Mouse (Mus musculus) ES-CJ7 (cell line): ENCODE data around the gene Kcnb1.
A peak's percentile ranks its signal among the peaks of the same experiment; 100 is the strongest.

Experiments used
- DNase-seq: peaks from one replicate; pipeline ENCODE4 v3.0.0; 2011; ENCODE audit warnings: low read depth, low spot score

Kcnb1 gene

GRCm38 (mm10) chr2:167204686-167205085 is 14.7 kb upstream of the Kcnb1 start:
- peak; percentile 33 for DNase-seq

DNA sequence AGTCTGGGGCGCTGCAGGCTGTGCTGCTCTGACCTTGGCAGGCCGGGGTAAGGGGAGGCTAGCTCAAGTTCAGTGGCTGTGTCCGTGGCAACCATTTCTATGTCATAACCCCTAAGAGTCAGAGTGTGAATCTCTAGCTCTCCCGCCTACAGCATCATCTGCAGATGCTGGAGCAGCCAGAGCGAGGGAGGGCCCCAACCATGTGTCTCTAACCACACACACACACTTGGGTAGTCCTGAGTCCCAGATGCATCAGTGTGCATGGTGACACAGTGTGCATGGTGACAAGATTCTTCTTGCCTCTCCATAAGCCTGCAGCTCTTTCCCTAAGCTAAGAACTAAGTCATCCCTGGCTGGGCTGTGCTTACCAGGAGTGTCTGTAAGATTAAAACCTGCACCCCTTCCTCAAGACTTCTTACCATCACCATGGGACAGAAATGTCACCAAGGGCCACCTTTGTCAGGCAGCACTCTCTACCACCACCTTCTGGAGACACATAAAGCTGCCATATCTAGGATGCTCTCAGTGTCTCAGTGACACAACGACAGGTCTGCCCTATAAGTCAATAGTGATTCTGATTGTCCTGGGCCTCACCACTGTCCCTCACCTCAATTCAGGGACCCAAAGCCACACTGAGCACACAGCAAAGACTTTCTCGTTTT is 13.7 kb upstream of the Kcnb1 start:
- DNase-seq: peak; percentile 34

- DNase-seq: no peak
Measured at GRCm38 (mm10) chr2:167201463-167202291, 11.7 kb upstream of the Kcnb1 start.

- peak; percentile 69 for DNase-seq
Measured at GRCm38 (mm10) chr2:167198660-167199427, 8.9 kb upstream of the Kcnb1 start.

GRCm38 (mm10) chr2:167193361-167193760 is 3.4 kb upstream of the Kcnb1 start:
- DNase-seq: no peak

DNA sequence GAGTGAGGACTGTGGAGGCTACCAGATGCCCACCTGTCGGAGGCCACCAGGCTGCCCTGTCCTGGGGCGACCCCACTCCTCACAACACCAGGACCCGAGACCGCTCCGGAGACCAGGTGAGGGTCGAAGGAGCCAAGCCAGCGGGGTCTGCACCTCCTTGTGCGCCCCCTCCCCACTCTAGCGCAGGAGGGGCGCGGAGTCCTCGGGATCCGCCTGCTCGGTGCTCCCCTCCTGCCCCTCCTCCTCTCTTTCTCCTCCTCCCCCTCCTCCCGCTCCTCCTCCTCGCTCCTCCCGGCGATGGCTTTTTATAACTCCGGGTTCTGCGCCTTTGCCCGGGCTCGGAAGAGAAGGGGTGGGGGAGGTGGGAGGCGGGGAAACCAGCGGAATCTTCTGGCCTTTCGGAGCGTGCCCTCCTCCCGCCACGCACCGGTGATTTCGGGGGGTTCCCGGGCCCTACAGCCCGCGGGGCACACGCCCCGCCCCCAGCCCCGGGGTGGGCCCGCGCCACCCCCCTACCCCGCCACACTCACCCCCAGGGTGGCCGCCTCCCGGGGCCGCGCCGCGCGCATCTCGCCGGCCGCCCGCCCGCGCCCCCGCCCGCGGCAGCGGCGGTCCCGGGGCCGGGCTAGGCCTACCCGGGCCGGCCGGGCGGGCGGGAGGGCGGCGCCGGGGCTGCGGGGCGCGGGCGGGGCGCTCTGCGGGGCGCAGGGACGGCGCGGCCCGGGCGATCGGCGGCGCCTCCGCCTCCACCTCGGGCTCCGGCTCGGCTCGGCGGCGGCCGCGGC is 472 bp downstream of the Kcnb1 start:
- DNase-seq: peak; percentile 46

- peak; percentile 86 for DNase-seq
Measured at GRCm38 (mm10) chr2:167188315-167189207, 1.4 kb downstream of the Kcnb1 start.

- DNase-seq: no peak
Measured at GRCm38 (mm10) chr2:167187119-167187518, 2.8 kb downstream of the Kcnb1 start.

GRCm38 (mm10) chr2:167186544-167186943 is 3.4 kb downstream of the Kcnb1 start:
- DNase-seq: no peak

DNA sequence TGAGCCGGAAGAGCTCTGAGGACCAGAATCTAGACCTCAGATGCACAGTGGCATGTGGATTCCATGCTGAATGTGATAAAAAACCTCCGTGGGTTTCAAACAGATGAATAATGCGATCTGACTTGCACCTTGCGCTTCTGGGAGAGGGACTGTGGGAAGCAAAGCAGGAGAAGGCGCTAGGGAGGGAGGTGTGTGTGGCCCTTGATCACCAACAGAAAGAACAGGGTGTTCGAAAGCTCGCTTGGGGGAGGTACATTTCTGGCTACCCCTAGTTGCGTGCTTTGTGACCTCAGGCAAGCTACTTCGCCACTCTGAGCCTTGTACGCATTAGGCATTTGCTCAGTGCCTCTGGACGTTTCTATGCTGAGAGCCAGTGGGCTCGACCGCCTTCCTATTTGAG is 4.0 kb downstream of the Kcnb1 start:
- no peak for DNase-seq

DNA sequence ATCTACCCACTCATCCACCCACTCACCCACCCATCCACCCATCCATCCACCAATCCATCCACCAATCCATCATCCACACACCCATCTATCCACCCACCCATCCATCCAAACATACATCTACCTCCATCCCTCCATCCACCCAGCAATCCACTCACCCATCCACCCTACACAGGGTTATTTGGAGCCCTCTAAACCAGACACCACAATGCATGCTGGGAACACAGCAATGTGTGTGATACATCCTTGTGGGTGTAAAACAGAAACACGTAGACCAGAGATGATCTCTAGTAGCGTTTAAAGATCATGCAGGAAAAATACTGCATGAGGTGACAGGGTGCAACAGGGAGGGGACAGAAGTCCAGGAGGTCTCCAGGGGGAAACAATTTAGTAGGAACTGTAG is 4.5 kb downstream of the Kcnb1 start:
- no peak for DNase-seq

GRCm38 (mm10) chr2:167181662-167182389 is 8.1 kb downstream of the Kcnb1 start:
- no peak for DNase-seq

DNA sequence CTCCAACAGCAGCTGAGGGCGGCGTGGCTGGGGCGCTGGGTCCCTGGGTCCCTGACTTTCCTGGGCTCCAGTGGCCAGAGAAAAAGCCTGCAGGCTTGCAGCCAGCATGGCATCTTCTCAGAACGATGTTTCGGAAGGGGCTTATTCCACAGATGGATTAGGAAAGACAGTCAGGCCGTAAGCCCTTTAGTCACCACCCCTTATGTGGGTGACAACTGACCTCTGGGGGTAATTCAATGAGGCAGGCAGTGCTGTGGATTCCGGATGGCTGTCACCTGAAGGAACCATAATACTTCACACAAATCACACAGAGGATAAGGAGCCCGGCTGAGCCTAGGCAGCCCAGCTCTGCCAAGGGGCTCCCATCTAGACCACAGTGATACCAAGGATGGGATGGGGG is 8.9 kb downstream of the Kcnb1 start:
- no peak for DNase-seq

DNA sequence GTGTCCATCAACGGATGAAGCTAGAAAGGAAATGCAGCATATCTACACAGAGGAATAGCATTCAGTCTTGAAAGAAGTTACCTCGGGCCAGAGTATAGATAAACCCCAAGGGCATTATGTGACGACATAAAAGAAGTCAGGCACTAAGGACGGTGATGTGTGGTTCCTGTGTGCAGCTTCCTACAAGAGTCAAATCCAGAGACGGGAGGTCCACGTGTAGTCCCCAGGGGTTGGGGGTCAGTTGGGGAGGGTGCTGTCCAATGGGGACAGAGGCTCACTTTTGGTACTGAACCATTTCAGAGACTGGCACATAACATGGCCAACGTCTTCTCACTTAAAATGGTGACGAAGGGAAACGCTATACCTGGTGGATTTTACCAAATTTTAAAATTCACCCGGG is 10.7 kb downstream of the Kcnb1 start:
- no peak for DNase-seq

- DNase-seq: peak; percentile 66
Measured at GRCm38 (mm10) chr2:167177231-167177641, 12.7 kb downstream of the Kcnb1 start.

- DNase-seq: no peak
Measured at GRCm38 (mm10) chr2:167175284-167175683, 14.7 kb downstream of the Kcnb1 start.

DNA sequence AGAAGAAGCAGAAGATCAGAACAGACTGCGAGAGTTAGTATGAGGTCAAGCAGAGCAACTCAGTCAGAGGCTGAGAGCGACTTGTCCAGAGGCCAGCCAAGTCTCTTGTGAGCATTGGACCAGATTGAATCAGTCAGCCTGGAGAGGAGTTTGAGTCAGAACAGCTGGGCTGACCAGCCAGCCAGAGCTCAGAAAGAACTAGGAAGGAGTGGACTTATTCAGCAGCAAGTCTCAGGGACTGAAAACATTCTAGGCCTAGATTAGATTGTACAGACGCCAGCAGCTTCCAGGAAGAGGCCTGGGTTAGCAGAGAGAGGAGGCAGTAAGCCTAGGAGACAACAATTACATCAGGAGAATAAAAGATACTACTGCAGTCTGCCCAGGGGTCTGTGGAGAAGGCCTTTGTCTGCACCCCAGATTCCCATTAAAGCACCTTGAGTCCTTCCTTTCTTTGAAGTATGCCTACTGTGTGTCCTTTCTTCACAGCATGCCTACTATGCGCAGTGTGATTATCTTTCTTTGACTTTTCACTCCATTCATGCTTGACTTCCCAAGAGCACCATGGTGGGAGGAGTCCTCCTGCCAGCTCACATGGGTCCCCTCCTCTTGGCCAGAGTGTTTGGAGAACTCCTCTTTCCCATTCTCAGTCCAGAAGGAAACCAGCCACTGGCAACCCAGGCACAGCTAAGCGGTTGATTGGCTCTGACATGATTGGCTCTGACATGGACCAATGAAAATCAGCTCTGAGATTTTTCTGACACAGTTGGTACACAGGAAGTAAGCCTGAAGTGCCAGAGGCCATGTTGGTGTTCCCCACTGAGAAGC is 16.7 kb downstream of the Kcnb1 start:
- no peak for DNase-seq

- DNase-seq: no peak
Measured at GRCm38 (mm10) chr2:167167515-167168212, 22.3 kb downstream of the Kcnb1 start.
